Mouse (Mus musculus): ENCODE data around the gene Eddm3b. TPM values are rescaled to one million over a fixed set of nuclear protein-coding genes. Genes with fewer than 3 reads are reported as not detected.
A peak's percentile ranks its signal among the peaks of the same experiment; 100 is the strongest.

The Eddm3b gene
- total and polyA plus RNA-seq, 3 experiments: not detected

DNA sequence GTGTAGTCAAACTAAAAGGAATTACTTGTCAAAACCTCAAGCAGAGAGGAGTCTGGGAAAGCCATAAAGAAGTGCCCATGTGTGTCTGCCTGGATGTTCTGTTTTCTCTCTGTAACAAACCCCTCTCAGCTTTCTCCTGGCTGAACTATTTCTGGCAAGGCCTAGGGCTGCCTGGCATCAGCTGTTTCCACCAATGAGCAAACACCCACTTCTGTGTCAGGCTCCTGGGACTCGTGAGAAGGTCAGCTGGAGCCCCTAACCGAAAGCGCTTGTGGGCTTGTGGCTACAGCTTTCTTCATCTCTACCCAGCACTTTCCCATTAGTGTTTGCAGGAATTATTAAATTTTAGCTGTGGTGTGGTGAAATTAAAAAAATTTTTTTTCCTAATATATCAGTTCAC lies 2.3 kb upstream of the Eddm3b start:
- no peak for TF ChIP-seq NRF1 (IDR thresholded peaks at IDR 0.05; ENCODE audit: low read depth, low read length)
- TF ChIP-seq BHLHE40 (IDR thresholded peaks at IDR 0.05; ENCODE audit: low read depth, low read length): peak; percentile 51
- TF ChIP-seq ETS1 (conservative IDR thresholded peaks at IDR 0.05; ENCODE audit: low read depth, low read length): peak; percentile 24; the same call in 1 of the 2 replicates
- Histone ChIP-seq H3K27ac (ENCODE audit: insufficient read depth, low read depth) (no peak overlapping the region), H3K4me2 (ENCODE audit: insufficient read depth, low read depth, poor library complexity, severe bottlenecking) (no peak overlapping the region), H3K79me2 (replicated peaks; ENCODE audit: control insufficient read depth, extremely low read depth, insufficient read depth, poor library complexity, severe bottlenecking) (no peaks in the 10 kb centered on the region), H3K4me3 (replicated peaks in 1 of 3; ENCODE audit: low read depth in 2 of 3, low read length in 2 of 3, poor library complexity in 1 of 3) (no peak overlapping the region), H3K36me3 (replicated peaks in 1 of 2; ENCODE audit: control insufficient read depth in 1 of 2, insufficient read depth in 1 of 2, low read length in 1 of 2) (no peaks in the 10 kb centered on the region), H3K9ac (ENCODE audit: insufficient read depth, low read depth) (no peak overlapping the region), H3K9me3 (replicated peaks; ENCODE audit: low read length) (no peaks in the 10 kb centered on the region), H3K27me3 (replicated peaks) (no peaks in the 10 kb centered on the region), H3K4me1 (ENCODE audit: control insufficient read depth in 1 of 2, insufficient read depth in 2 of 2) (peaks cover 7 to 24% of the 10 kb centered on the region in 2 experiments; a peak in 3 of 4 replicates)
- DNase-seq (ENCODE audit: extremely low read depth): no peak
- dilution Hi-C loops (cut with MboI; ENCODE audit: extremely low pct_ligation_motif_present, extremely low pct_unique_long_range_greater_than_20kb, low sequenced_read_pairs): no loop called here
- in situ Hi-C loops (cut with MboI; ENCODE audit: low pct_ligation_motif_present, low pct_unique_long_range_greater_than_20kb, low sequenced_read_pairs): loop anchor here (25.0 kb wide), 1 partner anchor 350 kb away; the partner anchor contains the start of gene Vmn2r89

GRCm38 (mm10) chr14:51113476-51113875 lies 750 bp upstream of the Eddm3b start:
- Histone ChIP-seq H3K9me3 (replicated peaks; ENCODE audit: low read length) (no peaks in the 10 kb centered on the region), H3K27me3 (replicated peaks) (no peaks in the 10 kb centered on the region), H3K4me1 (ENCODE audit: control insufficient read depth in 1 of 2, insufficient read depth in 2 of 2) (peaks cover 4 to 9% of the 10 kb centered on the region in 2 experiments; a peak in 2 of 4 replicates), H3K27ac (ENCODE audit: insufficient read depth, low read depth) (no peak overlapping the region), H3K9ac (ENCODE audit: insufficient read depth, low read depth) (no peak overlapping the region), H3K36me3 (replicated peaks in 1 of 2; ENCODE audit: control insufficient read depth in 1 of 2, insufficient read depth in 1 of 2, low read length in 1 of 2) (no peaks in the 10 kb centered on the region), H3K4me2 (ENCODE audit: insufficient read depth, low read depth, poor library complexity, severe bottlenecking) (0 out of 2 replicates have a peak overlapping the region, but pooled peaks have one; percentile 35), H3K79me2 (replicated peaks; ENCODE audit: control insufficient read depth, extremely low read depth, insufficient read depth, poor library complexity, severe bottlenecking) (no peaks in the 10 kb centered on the region), H3K4me3 (replicated peaks in 1 of 3; ENCODE audit: low read depth in 2 of 3, low read length in 2 of 3, poor library complexity in 1 of 3) (no peak overlapping the region)
- no peak for DNase-seq (ENCODE audit: extremely low read depth)
- no peak for TF ChIP-seq MXI1 (IDR thresholded peaks at IDR 0.05; ENCODE audit: low read depth, low read length)
- in situ Hi-C loops (cut with MboI; ENCODE audit: low pct_ligation_motif_present, low pct_unique_long_range_greater_than_20kb, low sequenced_read_pairs) (loop anchor here (25.0 kb wide), 1 partner anchor 349 kb away; the partner anchor contains the start of gene Vmn2r89), dilution Hi-C loops (cut with MboI; ENCODE audit: extremely low pct_ligation_motif_present, extremely low pct_unique_long_range_greater_than_20kb, low sequenced_read_pairs) (no loop called here)

DNA sequence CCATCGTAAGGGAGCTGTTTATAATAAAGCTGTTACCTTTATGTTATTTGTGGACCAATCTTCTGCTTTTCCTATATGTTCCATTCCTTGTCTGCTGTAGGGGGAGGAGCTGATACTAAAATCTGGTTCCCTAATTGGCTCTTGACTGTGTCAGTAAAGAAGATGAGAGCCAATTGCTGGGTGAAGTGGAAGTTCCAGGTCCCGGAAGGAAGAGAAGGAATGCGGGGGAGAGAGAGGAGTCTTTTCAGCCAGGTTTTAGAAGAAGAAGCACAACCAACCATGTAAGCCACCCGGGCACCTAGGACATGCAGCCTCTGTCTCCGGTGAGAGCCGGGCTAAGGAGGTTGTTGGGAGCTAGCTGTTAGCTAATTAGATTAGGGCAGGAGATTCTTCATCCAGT lies 11.5 kb downstream of the Eddm3b start:
- dilution Hi-C loops (cut with MboI; ENCODE audit: extremely low pct_ligation_motif_present, extremely low pct_unique_long_range_greater_than_20kb, low sequenced_read_pairs) (no loop called here), in situ Hi-C loops (cut with MboI; ENCODE audit: low pct_ligation_motif_present, low pct_unique_long_range_greater_than_20kb, low sequenced_read_pairs) (no loop called here)
- Histone ChIP-seq H3K27ac (ENCODE audit: insufficient read depth, low read depth) (no peak overlapping the region), H3K4me1 (ENCODE audit: control insufficient read depth in 1 of 2, insufficient read depth in 2 of 2) (peaks cover 15 to 54% of the 10 kb centered on the region in 2 experiments), H3K4me3 (replicated peaks in 1 of 3; ENCODE audit: low read depth in 2 of 3, low read length in 2 of 3, poor library complexity in 1 of 3) (peak overlapping the region; percentile 28 to 52 (median 34)), H3K4me2 (ENCODE audit: insufficient read depth, low read depth, poor library complexity, severe bottlenecking) (peak overlapping the region; percentile 35), H3K9ac (ENCODE audit: insufficient read depth, low read depth) (peak overlapping the region; percentile 78), H3K79me2 (replicated peaks; ENCODE audit: control insufficient read depth, extremely low read depth, insufficient read depth, poor library complexity, severe bottlenecking) (peaks cover 3% of the 10 kb centered on the region; the same call in 1 of the 2 replicates), H3K27me3 (replicated peaks) (no peaks in the 10 kb centered on the region), H3K36me3 (replicated peaks in 1 of 2; ENCODE audit: control insufficient read depth in 1 of 2, insufficient read depth in 1 of 2, low read length in 1 of 2) (peaks cover 4 to 6% of the 10 kb centered on the region in 2 experiments), H3K9me3 (replicated peaks; ENCODE audit: low read length) (no peaks in the 10 kb centered on the region)
- no peak for TF ChIP-seq PAX5 (IDR thresholded peaks at IDR 0.05; ENCODE audit: low read length)
- TF ChIP-seq ZNF384 (IDR thresholded peaks at IDR 0.05; ENCODE audit: low read depth, low read length): no peak
- no peak for TF ChIP-seq BHLHE40 (IDR thresholded peaks at IDR 0.05; ENCODE audit: low read depth, low read length)
- TF ChIP-seq MYC (IDR thresholded peaks at IDR 0.05; ENCODE audit: low read depth, low read length): no peak
- TF ChIP-seq CHD2 (IDR thresholded peaks at IDR 0.05; ENCODE audit: low read length): peak; percentile 57; the same call in 1 of the 2 replicates
- TF ChIP-seq HCFC1 (IDR thresholded peaks at IDR 0.05; ENCODE audit: low read depth, low read length): 0 out of 2 replicates have a peak, but pooled peaks have one; percentile 13
- 0 out of 2 replicates have a peak, but pooled peaks have one; percentile 27 for TF ChIP-seq ZMIZ1 (IDR thresholded peaks at IDR 0.05; ENCODE audit: low read depth, low read length)
- TF ChIP-seq TCF12 (IDR thresholded peaks at IDR 0.05; ENCODE audit: low read depth, low read length): 0 out of 2 replicates have a peak, but pooled peaks have one; percentile 26
- no peak for TF ChIP-seq CHD1 (IDR thresholded peaks at IDR 0.05; ENCODE audit: low read depth, low read length)
- TF ChIP-seq TBP (conservative IDR thresholded peaks at IDR 0.05; ENCODE audit: low read depth, low read length): 0 out of 2 replicates have a peak, but pooled peaks have one; percentile 27
- TF ChIP-seq MAFK (IDR thresholded peaks at IDR 0.05; ENCODE audit: insufficient replicate concordance, low read length): no peak
- peak; percentile 76 for TF ChIP-seq ELF1 (IDR thresholded peaks at IDR 0.05; ENCODE audit: low read depth, low read length)
- peak; percentile 37; the same call in 1 of the 2 replicates for TF ChIP-seq IRF4 (IDR thresholded peaks at IDR 0.05; ENCODE audit: low read depth, low read length)
- TF ChIP-seq POLR2A (IDR thresholded peaks at IDR 0.05; ENCODE audit: low read depth, low read length): peak; percentile 59
- DNase-seq (ENCODE audit: extremely low read depth): peak; percentile 13
